Mouse (Mus musculus) kidney, postnatal 0 days (tissue): Measurements from ENCODE around the gene 2210017I01Rik. TPM values are rescaled to one million over a fixed set of nuclear protein-coding genes. Genes with fewer than 3 reads are reported as not detected.

Experiments
- ATAC-seq: fragments of 200-750 bp; cut with Nextera tagmentation; replicated peaks from 2 replicates; pipeline ENCODE4 v1.8.0; 2017; ENCODE audit warnings: low read depth, moderate number of reproducible peaks, moderate TSS enrichment, moderate library complexity; ENCODE audit not compliant: low FRiP score
- DNase-seq: peaks from one replicate; pipeline ENCODE4 v3.0.0-alpha.2; 2016; ENCODE audit warnings: low spot score
- H3K27ac ChIP-seq: fragments of 300-500 bp; sonication (generic); 2 replicates; pipeline ENCODE4 v1.5.1; 2014; ENCODE audit warnings: mild to moderate bottlenecking
- H3K27me3 ChIP-seq: fragments of 300-500 bp; sonication (generic); 2 replicates; pipeline ENCODE4 v1.6.1; 2014; ENCODE audit warnings: low read length, mixed read lengths; ENCODE audit not compliant: insufficient read depth
- H3K36me3 ChIP-seq: fragments of 300-500 bp; sonication (generic); 2 replicates; pipeline ENCODE4 v1.6.1; 2014; ENCODE audit warnings: low read length, mixed read lengths; ENCODE audit not compliant: insufficient read depth
- H3K4me1 ChIP-seq: fragments of 300-500 bp; sonication (generic); replicated peaks from 2 replicates; pipeline ENCODE4 v1.6.1; 2014; ENCODE audit warnings: antibody characterized with exemption, low read length, mixed read lengths; ENCODE audit not compliant: insufficient read depth
- H3K4me2 ChIP-seq: fragments of 300-500 bp; sonication (generic); 2 replicates; pipeline ENCODE4 v1.6.1; 2014; ENCODE audit warnings: mild to moderate bottlenecking, low read length, moderate library complexity, mixed read lengths
- H3K4me3 ChIP-seq: fragments of 300-500 bp; sonication (generic); replicated peaks from 2 replicates; pipeline ENCODE4 v1.5.1; 2014; ENCODE audit warnings: low read depth, low read length
- H3K9ac ChIP-seq: fragments of 300-500 bp; sonication (generic); 2 replicates; pipeline ENCODE4 v1.6.1; 2014; ENCODE audit warnings: low read depth, low read length
- H3K9me3 ChIP-seq: fragments of 300-500 bp; sonication (generic); replicated peaks from 2 replicates; pipeline ENCODE4 v1.6.1; 2016; ENCODE audit warnings: low read length, inconsistent platforms, mixed read lengths
- CTCF ChIP-seq: IDR thresholded peaks from 2 replicates; pipeline ENCODE4 v1.5.1; 2016; ENCODE audit warnings: antibody characterized with exemption, low read depth, mild to moderate bottlenecking, moderate library complexity
- WGBS: fragments of 180-500 bp; shearing (Covaris S2); extraction: QIAGEN DNeasy Blood & Tissue Kit; methylation state at CpG from one replicate; pipeline ENCODE4 v1.1.7; 2014; 5-methylcytosine and 5-hydroxymethylcytosine counted together
- polyA plus RNA-seq: library from polyadenylated mRNA; unstranded; fragments of >200 nt; fragmentation: Nextera tagmentation; extraction: Ambion mirVana; gene quantifications from 2 replicates; pipeline ENCODE4 v1.2.1, GENCODE M21; 2015

2210017I01Rik gene
- polyA plus RNA-seq, result not detected in 2 replicates

DNA sequence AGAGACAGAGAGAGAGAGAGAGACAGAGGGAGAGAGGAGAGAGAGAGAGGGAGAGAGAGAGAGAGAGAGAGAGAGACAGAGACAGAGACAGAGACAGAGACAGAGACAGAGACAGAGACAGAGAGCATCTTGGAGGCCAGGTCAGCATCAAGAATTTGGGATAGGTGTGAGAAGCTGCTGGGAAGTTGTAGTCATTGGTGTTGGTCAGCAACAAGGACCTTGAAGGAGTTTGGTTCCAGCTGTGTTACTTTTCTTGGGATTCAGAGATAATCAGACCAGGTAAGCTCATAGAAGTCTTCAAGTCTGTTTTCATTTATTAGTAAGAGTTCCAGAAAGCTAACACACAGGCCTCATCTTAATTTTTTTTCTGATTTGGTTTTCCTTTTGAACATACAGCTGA, at the start of gene 2210017I01Rik:
TSS of gene 2210017I01Rik (minus strand) at position 101 of the 400 bp plus-strand sequence.
- no peak within 1 kb of the TSS for H3K9ac ChIP-seq
- DNase-seq (no peak), ATAC-seq (no peak)
- H3K27ac ChIP-seq, result no peak within 1 kb of the TSS
- H3K4me1 ChIP-seq, result no peaks in the 10 kb centered on the region
- H3K4me3 ChIP-seq, result no peak within 1 kb of the TSS
- TF ChIP-seq CTCF, result no peak
- no peak within 1 kb of the TSS for H3K4me2 ChIP-seq
- no peaks in the 10 kb centered on the region for H3K27me3 ChIP-seq
- H3K36me3 ChIP-seq, result no peaks in the 10 kb centered on the region
- H3K9me3 ChIP-seq, result no peaks in the 10 kb centered on the region

DNA sequence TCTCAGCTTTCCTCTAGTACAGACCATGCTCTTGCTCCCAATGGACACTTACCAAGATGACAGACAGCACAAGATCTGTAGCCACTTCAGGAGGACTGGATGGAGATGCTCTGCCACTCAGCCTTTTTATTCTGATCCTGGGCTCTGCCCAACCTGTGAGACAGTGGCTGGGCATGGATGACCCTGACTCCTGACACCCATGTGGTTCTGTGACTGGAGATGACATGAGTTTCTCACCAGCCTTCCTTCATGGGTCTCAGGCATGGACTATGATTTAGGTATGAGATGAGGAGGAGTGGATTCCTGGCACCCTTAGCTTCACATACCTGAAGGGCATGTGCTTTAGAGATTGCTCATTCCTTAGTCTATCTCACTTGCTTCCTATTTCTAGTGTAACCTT, 49.5 kb upstream of the 2210017I01Rik start, which contains the start of gene Lce1b:
TSS of gene Lce1b (minus strand) at position 101 of the 400 bp plus-strand sequence.
- H3K9ac ChIP-seq, result no peak within 1 kb of the TSS
- no peak within 1 kb of the TSS for H3K27ac ChIP-seq
- no peaks in the 10 kb centered on the region for H3K36me3 ChIP-seq
- H3K27me3 ChIP-seq, result no peaks in the 10 kb centered on the region
- TF ChIP-seq CTCF, result no peak
- no peak for DNase-seq
- H3K4me3 ChIP-seq, result no peak within 1 kb of the TSS
- H3K9me3 ChIP-seq, result no peaks in the 10 kb centered on the region
- no peaks in the 10 kb centered on the region for H3K4me1 ChIP-seq
- ATAC-seq, result no peak
- H3K4me2 ChIP-seq, result no peak within 1 kb of the TSS

DNA sequence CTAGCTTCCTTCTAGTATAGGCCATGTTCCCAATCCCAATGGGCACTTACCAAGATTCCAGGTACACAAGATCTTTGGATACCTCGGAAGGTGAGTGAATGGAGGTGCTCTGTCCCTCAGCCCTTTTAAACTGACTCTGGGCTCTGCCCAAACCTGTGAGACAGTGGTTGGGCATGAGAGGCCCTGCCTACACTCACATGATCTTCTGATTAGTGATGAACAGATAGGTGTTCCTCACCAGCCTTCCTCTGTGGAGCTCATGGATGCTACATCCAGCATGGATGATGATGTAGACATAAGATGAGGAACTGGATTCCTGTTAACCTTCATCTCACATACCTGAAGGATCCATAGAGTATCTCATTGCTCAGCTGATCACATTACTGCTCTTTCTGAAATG, 40.9 kb upstream of the 2210017I01Rik start, which contains the start of gene Lce1a1:
TSS of gene Lce1a1 (minus strand) at position 101 of the 400 bp plus-strand sequence.
- Histone ChIP-seq H3K9me3 (no peaks in the 10 kb centered on the region), H3K4me1 (no peaks in the 10 kb centered on the region), H3K36me3 (no peaks in the 10 kb centered on the region), H3K4me3 (no peak within 1 kb of the TSS), H3K27ac (no peak within 1 kb of the TSS), H3K27me3 (no peaks in the 10 kb centered on the region), H3K4me2 (no peak within 1 kb of the TSS), H3K9ac (no peak within 1 kb of the TSS)
- ATAC-seq, result no peak
- DNase-seq, result no peak
- no peak for TF ChIP-seq CTCF
- 78% methylated on average over 1 of the region's 1 CpGs for WGBS

DNA sequence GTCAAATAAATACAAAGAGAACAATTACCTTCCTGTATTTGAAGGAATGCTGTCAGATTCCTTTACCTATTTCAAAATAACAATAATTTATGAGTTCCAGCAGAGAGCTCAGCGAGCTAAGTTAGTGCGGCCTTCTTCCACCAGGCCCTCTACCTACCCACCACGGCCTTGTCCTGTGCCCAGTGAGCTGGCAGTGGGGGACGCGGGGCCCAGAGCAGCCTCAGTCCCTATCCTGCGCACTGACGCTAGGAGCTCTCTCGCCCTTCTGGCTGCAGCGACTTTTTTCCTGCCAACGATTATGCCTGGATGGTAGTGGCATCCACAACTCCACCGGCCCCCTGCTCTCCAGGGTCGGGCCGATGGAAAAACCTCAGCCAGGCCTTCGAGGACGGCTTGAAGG, 32.6 kb upstream of the 2210017I01Rik start:
- H3K27me3 ChIP-seq, result no peaks in the 10 kb centered on the region
- no peak overlapping the region for H3K4me3 ChIP-seq
- 91% methylated on average over 15 of the region's 15 CpGs for WGBS
- no peak overlapping the region for H3K9ac ChIP-seq
- H3K4me1 ChIP-seq, result no peaks in the 10 kb centered on the region
- no peak overlapping the region for H3K27ac ChIP-seq
- H3K36me3 ChIP-seq, result no peaks in the 10 kb centered on the region
- no peaks in the 10 kb centered on the region for H3K9me3 ChIP-seq
- no peak for ATAC-seq
- TF ChIP-seq CTCF, result no peak
- DNase-seq, result no peak
- H3K4me2 ChIP-seq, result no peak overlapping the region

DNA sequence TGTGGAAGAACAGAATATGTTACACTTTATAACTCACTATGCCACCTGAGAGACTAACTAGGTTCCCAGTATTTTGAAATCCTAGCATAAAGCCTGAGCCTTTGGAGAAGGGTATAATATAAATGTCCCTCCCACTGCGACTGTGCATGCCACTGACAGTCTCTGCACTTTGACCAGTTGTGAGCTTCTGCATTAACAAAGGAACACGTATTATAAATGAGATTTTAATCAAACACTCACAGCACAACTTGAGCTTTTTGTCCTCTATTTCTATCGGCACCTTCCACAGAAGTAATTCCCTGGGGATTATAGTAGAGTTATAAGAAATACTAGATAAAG, 31.3 kb upstream of the 2210017I01Rik start:
- H3K4me2 ChIP-seq, result no peak overlapping the region
- H3K9me3 ChIP-seq, result no peaks in the 10 kb centered on the region
- H3K27me3 ChIP-seq, result no peaks in the 10 kb centered on the region
- H3K9ac ChIP-seq, result no peak overlapping the region
- no peak for TF ChIP-seq CTCF
- no peak for DNase-seq
- WGBS, result 62% methylated on average over 3 of the region's 3 CpGs
- no peak overlapping the region for H3K27ac ChIP-seq
- ATAC-seq, result peak; percentile 78
- H3K4me1 ChIP-seq, result no peaks in the 10 kb centered on the region
- no peaks in the 10 kb centered on the region for H3K36me3 ChIP-seq
- H3K4me3 ChIP-seq, result no peak overlapping the region

DNA sequence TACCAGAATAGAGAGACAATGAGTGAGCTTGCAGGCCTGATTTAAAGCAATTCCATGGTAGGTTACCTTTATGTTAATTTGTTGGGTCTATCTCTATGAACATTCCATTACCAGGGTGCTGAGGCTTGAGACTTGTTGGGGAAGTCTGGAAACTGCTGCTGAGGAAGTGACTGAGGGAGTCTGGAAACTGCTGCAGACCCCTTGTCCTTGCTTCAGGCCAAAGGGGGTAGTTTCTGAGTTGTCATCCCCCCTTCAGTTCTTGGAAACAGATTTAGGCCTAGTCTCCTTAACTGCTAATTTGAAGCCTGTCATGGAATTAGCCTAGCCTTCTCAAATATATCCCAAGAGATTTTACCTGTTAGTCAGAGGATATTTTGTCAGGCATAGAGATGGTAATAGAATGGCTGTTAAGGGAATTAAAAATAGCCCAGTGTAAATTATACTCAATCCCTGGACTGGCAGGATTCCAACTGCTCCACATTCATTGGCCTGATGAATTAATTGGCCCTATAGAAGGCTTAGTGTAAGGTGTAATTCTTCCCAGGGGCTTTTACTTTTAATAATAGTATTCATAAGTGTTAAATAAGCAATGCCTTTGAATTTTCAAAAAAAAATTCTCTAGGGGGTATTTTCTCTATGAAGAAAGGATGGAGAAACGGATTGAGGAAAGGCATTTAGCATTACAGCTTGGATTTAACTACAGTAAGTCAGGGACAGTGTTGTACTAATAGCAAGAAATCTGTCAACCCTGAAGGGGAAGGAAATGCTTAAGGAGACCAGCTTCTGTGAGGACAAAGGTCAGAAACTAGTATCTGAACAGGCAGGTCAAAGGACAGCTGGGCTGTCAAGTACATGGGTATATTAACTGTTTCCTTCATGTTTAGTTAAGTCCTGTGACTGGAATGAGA, 30.7 kb upstream of the 2210017I01Rik start:
- DNase-seq, result peak; percentile 32
- no peak for TF ChIP-seq CTCF
- H3K4me1 ChIP-seq, result no peaks in the 10 kb centered on the region
- H3K9ac ChIP-seq, result no peak overlapping the region
- H3K36me3 ChIP-seq, result no peaks in the 10 kb centered on the region
- peak; percentile 90 for ATAC-seq
- WGBS, result 21% methylated on average over 1 of the region's 1 CpGs
- no peak overlapping the region for H3K4me2 ChIP-seq
- H3K27me3 ChIP-seq, result no peaks in the 10 kb centered on the region
- H3K9me3 ChIP-seq, result no peaks in the 10 kb centered on the region
- H3K27ac ChIP-seq, result no peak overlapping the region
- H3K4me3 ChIP-seq, result no peak overlapping the region
